ENCODE assay signal across 31 mouse cellular contexts in genomic region chr19:26885616-26886015, GRCm38 (mm10). TPM values are rescaled to one million over a fixed set of nuclear protein-coding genes. Genes with fewer than 3 reads are reported as not detected.
"Had no signal": no experiment of that assay in that cellular context is flagged by ENCODE, and none has a peak within 500 bp of the region (broad histone marks: within the 10 kb centered on the region; RNA-seq: fewer than 3 reads in every experiment).

TSS of gene Gm815 (plus strand) at chr19:26885881.

- DNase-seq: kidney, adult 11 months; kidney, adult 8-10 months; kidney, postnatal 10 days; kidney, postnatal 36 days; liver; thymus, adult 18-20 months; thymus, postnatal 36 days had no signal

- H3K9ac ChIP-seq: intestine, embryonic 15.5 days; kidney, embryonic 15.5 days; limb, embryonic 13.5 days; liver, embryonic 12.5 days; liver, embryonic 15.5 days; midbrain, embryonic 13.5 days; neural tube, embryonic 13.5 days had no signal

- H3K9me3 ChIP-seq: intestine, embryonic 15.5 days; kidney, embryonic 15.5 days; limb, embryonic 10.5 days; limb, embryonic 13.5 days; liver, embryonic 12.5 days; liver, embryonic 15.5 days; midbrain, embryonic 13.5 days; neural tube, embryonic 13.5 days had no signal

- H3K4me3 ChIP-seq: intestine, embryonic 15.5 days; kidney, embryonic 15.5 days; left cerebral cortex, adult 2 months; limb, embryonic 10.5 days; limb, embryonic 13.5 days; liver, embryonic 12.5 days; liver, embryonic 15.5 days; midbrain, embryonic 13.5 days; myocyte; neural tube, embryonic 13.5 days had no signal

- H3K4me2 ChIP-seq: intestine, embryonic 15.5 days; kidney, embryonic 15.5 days; limb, embryonic 13.5 days; liver, embryonic 12.5 days; liver, embryonic 15.5 days; midbrain, embryonic 13.5 days; neural tube, embryonic 13.5 days had no signal

- H3K27ac ChIP-seq: intestine, embryonic 15.5 days; kidney, embryonic 15.5 days; left cerebral cortex, adult 2 months; limb, embryonic 10.5 days; limb, embryonic 13.5 days; liver, embryonic 12.5 days; liver, embryonic 15.5 days; macrophage; midbrain, embryonic 13.5 days; neural tube, embryonic 13.5 days had no signal

- H3K36me3 ChIP-seq: intestine, embryonic 15.5 days; kidney, embryonic 15.5 days; limb, embryonic 10.5 days; limb, embryonic 13.5 days; liver, embryonic 12.5 days; liver, embryonic 15.5 days; midbrain, embryonic 13.5 days; neural tube, embryonic 13.5 days had no signal

- H3K4me1 ChIP-seq: intestine, embryonic 15.5 days; limb, embryonic 10.5 days; limb, embryonic 13.5 days; liver, embryonic 12.5 days; liver, embryonic 15.5 days had no signal

- H3K27me3 ChIP-seq: intestine, embryonic 15.5 days; kidney, embryonic 15.5 days; limb, embryonic 13.5 days; liver, embryonic 12.5 days; liver, embryonic 15.5 days; midbrain, embryonic 13.5 days; neural tube, embryonic 13.5 days had no signal

- ATAC-seq: hindbrain, embryonic 16.5 days; intestine, embryonic 15.5 days; liver, embryonic 12.5 days; midbrain, embryonic 13.5 days; midbrain, embryonic 16.5 days had no signal

RNA-seq across cellular contexts. Expression of gene Gm815, which starts in this region (rescaled TPM):
- total RNA-seq: layer of hippocampus, adult 8-10 months; layer of hippocampus, postnatal 25 days; left cerebral cortex, adult 2 months; left cerebral cortex, postnatal 10 days; megakaryocyte-erythroid progenitor cell, adult 5-6 weeks; monocyte, adult 5-6 weeks; neutrophil, adult 5-6 weeks had no signal
- polyA plus RNA-seq: hindbrain, embryonic 16.5 days; intestine, embryonic 15.5 days; kidney, embryonic 15.5 days; limb, embryonic 10.5 days; limb, embryonic 13.5 days; liver, embryonic 12.5 days; liver, embryonic 15.5 days; macrophage; midbrain, embryonic 13.5 days; midbrain, embryonic 16.5 days; myocyte; neural tube, embryonic 13.5 days; small intestine, adult 2 months; spleen, adult 2 months; stomach, embryonic 16.5 days; testis, adult 2 months; urinary bladder, adult 2 months had no signal
